Mouse (Mus musculus): ENCODE measurements around the gene Pex11b.

DNA sequence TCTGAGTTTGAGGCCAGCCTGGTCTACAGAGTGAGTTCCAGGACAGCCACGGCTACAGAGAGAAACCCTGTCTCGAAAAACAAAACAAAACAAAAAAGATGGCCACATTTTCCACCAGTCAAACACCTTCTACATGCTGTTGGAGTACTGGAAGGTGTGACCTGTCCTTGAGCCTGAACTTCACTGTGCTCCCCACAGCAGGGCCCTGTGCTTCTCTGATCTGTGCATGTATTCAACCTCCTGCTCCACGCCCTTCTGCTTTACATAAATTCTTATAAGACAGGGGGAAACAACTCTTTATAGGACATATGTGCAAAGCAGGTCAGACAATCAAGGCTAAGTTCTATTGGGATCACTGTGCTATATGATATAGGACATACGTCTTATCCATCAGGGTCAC, 12.0 kb upstream of the Pex11b start:
- no peak for TF ChIP-seq CTCF (IDR thresholded peaks at IDR 0.05; ENCODE audit: borderline replicate concordance, insufficient read depth, low read length)
- no peak for TF ChIP-seq POLR2A (IDR thresholded peaks at IDR 0.05; ENCODE audit: low read depth, low read length)

Measured in embryonic fibroblast, embryonic 13.5 days (primary cell).